Mouse (Mus musculus): ENCODE measurements around the gene Itpkb.

The Itpkb gene

DNA sequence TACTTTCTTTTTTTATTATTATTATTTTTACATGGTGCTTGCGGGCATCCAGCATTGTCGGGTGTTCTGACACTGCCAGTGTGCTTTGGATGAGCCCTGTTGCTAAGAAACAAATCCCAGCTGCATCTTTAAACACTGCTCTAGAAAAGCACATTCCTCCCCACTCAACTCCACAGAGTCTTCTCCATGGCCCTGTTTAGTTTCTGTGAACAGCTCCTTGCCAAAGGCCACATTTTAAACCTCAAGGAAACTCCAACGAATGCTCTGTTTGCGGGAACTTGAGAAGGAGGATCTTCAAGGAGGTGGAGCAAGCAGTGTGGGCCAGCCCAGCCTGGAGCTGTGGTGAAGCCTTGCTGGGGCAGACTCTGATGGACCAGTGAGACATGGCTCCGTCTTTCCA, 130.4 kb downstream of the Itpkb start:
- DNase-seq (ENCODE audit: low spot score in 2 of 2) = no peak

DNA sequence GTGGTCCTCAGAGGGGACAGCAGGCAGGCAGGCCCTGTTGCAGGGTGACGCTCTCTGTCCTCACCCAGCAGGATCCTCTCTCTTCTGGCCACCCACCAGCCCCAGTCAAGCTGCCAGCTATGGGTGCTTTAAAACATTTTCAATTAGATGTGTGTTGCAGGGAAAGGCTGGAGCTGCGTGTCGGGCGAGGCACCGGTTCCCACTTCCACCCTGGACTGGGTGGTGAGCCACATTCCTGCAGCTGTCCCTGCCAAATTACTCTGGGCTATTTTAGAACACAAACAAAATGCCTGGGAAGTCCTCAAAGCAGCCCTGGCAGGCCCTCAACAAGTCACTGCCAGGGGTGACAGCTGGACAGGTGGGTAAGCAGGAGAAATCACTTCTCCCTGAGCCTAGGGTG, 132.1 kb downstream of the Itpkb start:
- DNase-seq (ENCODE audit: low spot score in 2 of 2) = no peak

DNA sequence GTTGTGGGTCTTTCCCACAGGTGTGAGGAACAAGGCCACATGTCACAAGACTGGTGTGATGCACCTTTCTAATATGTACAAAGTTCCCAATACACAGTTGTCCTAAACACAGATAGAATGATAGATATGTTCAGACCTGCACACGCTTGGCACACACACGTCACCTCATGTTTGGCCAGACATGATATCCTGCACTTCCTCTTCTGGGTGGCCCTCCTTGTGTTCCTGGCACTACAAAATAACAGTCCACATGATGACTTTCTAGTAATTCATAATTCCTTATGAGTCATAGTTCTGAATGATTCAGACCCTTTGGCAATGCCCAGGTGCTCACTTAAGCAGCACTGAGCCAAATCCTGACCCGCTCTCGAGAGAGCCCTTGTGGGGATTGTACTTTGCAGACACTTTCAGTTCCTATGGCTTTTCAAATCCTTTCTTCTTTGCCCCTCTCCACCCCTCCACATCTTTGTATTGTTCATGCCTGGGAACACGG, 132.7 kb downstream of the Itpkb start:
- DNase-seq (ENCODE audit: low spot score in 2 of 2) = no peak

DNA sequence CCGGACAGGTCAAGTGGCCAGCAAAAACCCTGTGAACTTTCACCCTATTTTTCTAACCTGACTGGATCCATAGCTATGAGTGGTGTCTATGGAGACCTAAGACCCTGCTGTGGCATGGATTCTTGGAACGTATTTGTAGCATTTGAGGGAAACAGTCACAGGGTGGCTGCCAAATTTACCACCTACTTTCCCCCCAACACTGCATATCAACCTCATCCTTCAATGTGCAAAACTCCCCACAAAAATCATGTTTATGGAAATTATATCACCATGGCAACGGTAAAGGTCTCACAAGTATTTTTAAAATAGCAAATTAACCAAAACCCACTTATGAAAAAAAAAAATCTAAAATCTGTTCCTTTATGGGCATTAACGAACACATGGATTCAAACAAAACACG, 134.1 kb downstream of the Itpkb start:
- no peak for DNase-seq (ENCODE audit: low spot score in 2 of 2)

GRCm38 (mm10) chr1:180465620-180466019, 135.3 kb downstream of the Itpkb start:
- peak in 1 of 2 experiments; percentile 19 for DNase-seq (ENCODE audit: low spot score in 2 of 2)

DNA sequence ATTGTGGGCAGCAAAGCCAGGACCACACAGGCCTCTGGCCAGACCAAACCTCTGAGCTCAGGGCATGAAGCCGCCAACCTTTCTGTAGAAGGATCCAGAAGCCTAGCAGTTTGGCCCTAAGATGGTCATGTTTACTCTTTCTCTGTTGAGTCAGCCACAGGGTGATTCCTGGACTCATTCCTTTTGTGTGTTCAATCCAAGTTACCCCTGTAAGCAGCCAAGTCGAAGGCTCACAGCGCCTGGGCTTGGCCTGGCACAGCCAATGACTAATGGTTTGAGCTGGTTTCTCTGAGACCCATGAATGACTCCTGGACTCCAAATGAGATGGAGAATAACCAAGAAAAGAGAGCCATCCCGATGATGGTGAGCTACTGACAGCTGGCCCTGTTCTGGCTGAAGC, 137.7 kb downstream of the Itpkb start:
- no peak for DNase-seq (ENCODE audit: low spot score in 2 of 2)

DNA sequence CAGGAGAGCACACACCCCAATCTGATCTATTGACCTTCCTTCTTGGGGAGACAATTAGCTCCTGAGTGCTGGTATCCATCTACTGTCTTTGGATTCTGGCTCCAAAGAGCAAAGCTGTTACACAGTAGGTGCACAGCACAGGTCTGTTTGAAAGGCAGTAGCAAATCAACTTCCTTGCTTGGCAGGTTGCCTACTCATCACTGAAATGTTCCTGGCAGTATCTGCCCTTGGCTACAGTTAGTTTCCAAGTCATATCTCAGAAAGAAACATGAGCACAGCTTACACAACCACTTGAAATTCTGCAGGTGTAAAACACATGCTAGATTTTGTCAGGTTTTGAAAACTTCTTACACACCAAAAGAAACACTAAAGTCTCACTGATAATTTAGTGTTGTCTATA, 143.3 kb downstream of the Itpkb start:
- DNase-seq (ENCODE audit: low spot score in 2 of 2) = no peak

All from frontal cortex, postnatal 10 days (tissue).